In the genomic region with DNA sequence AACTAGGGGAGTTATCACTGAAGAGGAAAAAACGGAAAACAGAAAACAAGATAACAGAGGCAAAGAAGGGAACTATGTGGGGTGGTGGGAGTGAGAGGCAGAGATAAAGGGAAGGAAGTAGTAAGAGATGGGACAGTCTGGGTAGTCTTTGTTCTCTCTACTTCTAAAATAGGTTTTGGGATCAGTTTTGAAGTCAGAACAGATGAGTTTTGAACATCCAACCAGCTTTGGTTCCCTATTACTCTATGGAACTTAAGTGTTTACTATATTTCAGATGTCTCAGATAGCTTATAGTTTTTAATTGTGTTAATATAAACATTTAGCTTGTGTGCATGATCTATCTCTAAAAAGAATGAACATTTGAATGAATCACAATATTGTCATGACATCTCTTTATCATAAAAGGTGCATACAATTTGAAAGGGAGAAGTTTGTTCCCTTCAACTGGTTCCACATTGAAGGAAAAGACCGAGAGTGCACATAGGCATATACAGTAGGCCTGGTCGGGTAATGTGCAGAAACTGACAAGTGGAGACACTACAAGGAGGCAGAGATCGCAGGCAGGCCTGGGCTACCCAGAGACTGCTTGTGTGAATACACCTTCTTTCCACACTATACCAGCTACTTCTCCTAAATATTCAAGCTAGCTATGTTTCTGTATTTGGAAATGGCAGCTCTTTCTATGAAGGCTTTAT, we compare ENCODE assay signal across 24 mouse cellular contexts.
DNase-seq lines count a peak whose midpoint lies in the region; ATAC-seq and TF ChIP-seq lines count a peak whose summit lies in the region.
"Had no signal": no experiment of that assay in that cellular context is flagged by ENCODE, and none has a peak within 500 bp of the region (broad histone marks: within the 10 kb centered on the region; RNA-seq: fewer than 3 reads in every experiment).

No protein-coding gene starts in this region.

- no peak overlapping the region for H3K4me3 ChIP-seq in CH12.LX (replicated peaks in 1 of 3; ENCODE audit: low read depth in 2 of 3, low read length in 2 of 3, poor library complexity in 1 of 3)
- no peak overlapping the region for H3K4me3 ChIP-seq in liver, embryonic 12.5 days
- H3K4me3 ChIP-seq in liver, embryonic 16.5 days (ENCODE audit: low read depth, low read length), result no peak overlapping the region
- H3K4me3 ChIP-seq: embryonic facial prominence, embryonic 15.5 days; erythroblast, embryonic 14.5 days; forebrain, embryonic 10.5 days; heart, embryonic 13.5 days; hindbrain, embryonic 12.5 days had no signal

- no peak for TF ChIP-seq POLR2A in CH12.LX (IDR thresholded peaks at IDR 0.05; ENCODE audit: low read depth, low read length)

- WGBS in liver, embryonic 12.5 days (ENCODE audit: insufficient replicate concordance), result 50% methylated on average over 4 of the region's 4 CpGs
- WGBS in liver, embryonic 16.5 days (ENCODE audit: insufficient replicate concordance), result 53% methylated on average over 4 of the region's 4 CpGs

- H3K27ac ChIP-seq in CH12.LX (ENCODE audit: insufficient read depth, low read depth), result no peak overlapping the region
- H3K27ac ChIP-seq in liver, embryonic 12.5 days, result no peak overlapping the region
- no peak overlapping the region for H3K27ac ChIP-seq in liver, embryonic 16.5 days (ENCODE audit: low read length)
- H3K27ac ChIP-seq: embryonic facial prominence, embryonic 15.5 days; forebrain, embryonic 10.5 days; heart, embryonic 13.5 days; hindbrain, embryonic 12.5 days had no signal

- peak overlapping the region; percentile 7; the same call in 1 of the 2 replicates for H3K4me2 ChIP-seq in CH12.LX (ENCODE audit: insufficient read depth, low read depth, poor library complexity, severe bottlenecking)
- no peak overlapping the region for H3K4me2 ChIP-seq in liver, embryonic 12.5 days
- H3K4me2 ChIP-seq in liver, embryonic 16.5 days (ENCODE audit: low read depth, low read length), result no peak overlapping the region
- H3K4me2 ChIP-seq: embryonic facial prominence, embryonic 15.5 days; heart, embryonic 13.5 days; hindbrain, embryonic 12.5 days had no signal

- no peaks in the 10 kb centered on the region for H3K27me3 ChIP-seq in CH12.LX (replicated peaks)
- no peaks in the 10 kb centered on the region for H3K27me3 ChIP-seq in liver, embryonic 12.5 days (replicated peaks)
- no peaks in the 10 kb centered on the region for H3K27me3 ChIP-seq in liver, embryonic 16.5 days (ENCODE audit: control insufficient read depth, insufficient read depth, low read depth, low read length)
- H3K27me3 ChIP-seq: embryonic facial prominence, embryonic 15.5 days; heart, embryonic 13.5 days; hindbrain, embryonic 12.5 days had no signal

- no peak for TF ChIP-seq CTCF in CH12.LX (conservative IDR thresholded peaks at IDR 0.05 in 1 of 2, IDR thresholded peaks at IDR 0.05 in 1 of 2; ENCODE audit: low read depth in 2 of 2, low read length in 2 of 2)

- H3K4me1 ChIP-seq in CH12.LX (ENCODE audit: control insufficient read depth in 1 of 2, insufficient read depth in 2 of 2), result peaks cover 2% of the 10 kb centered on the region in 2 experiments; a peak in 1 of 4 replicates
- peaks cover 5% of the 10 kb centered on the region; the same call in 1 of the 2 replicates for H3K4me1 ChIP-seq in liver, embryonic 12.5 days
- no peaks in the 10 kb centered on the region for H3K4me1 ChIP-seq in liver, embryonic 16.5 days (ENCODE audit: control insufficient read depth, low read depth, low read length)
- H3K4me1 ChIP-seq: embryonic facial prominence, embryonic 15.5 days; forebrain, embryonic 10.5 days; heart, embryonic 13.5 days; hindbrain, embryonic 12.5 days had no signal

- H3K79me2 ChIP-seq in CH12.LX (replicated peaks; ENCODE audit: control insufficient read depth, extremely low read depth, insufficient read depth, poor library complexity, severe bottlenecking), result no peaks in the 10 kb centered on the region

- peak; percentile 66; the same call in 1 of the 2 replicates for ATAC-seq in liver, embryonic 12.5 days
- peak; percentile 37; the same call in 1 of the 2 replicates for ATAC-seq in liver, embryonic 16.5 days (ENCODE audit: low read depth)
- no peak for ATAC-seq in granulocyte monocyte progenitor cell, adult 5-6 weeks (replicated peaks; ENCODE audit: poor library complexity, severe bottlenecking)
- ATAC-seq in monocyte, adult 5-6 weeks (replicated peaks; ENCODE audit: insufficient number of reproducible peaks, low FRiP score, low TSS enrichment, poor library complexity, severe bottlenecking), result no peak
- ATAC-seq: CD4-positive, CD25-positive, alpha-beta regulatory T cell, adult 4 months; forebrain, embryonic 14.5 days; hindbrain, embryonic 16.5 days had no signal

- no peak overlapping the region for H3K9ac ChIP-seq in CH12.LX (ENCODE audit: insufficient read depth, low read depth)
- no peak overlapping the region for H3K9ac ChIP-seq in liver, embryonic 12.5 days
- H3K9ac ChIP-seq in liver, embryonic 16.5 days (ENCODE audit: low read depth, low read length), result no peak overlapping the region
- H3K9ac ChIP-seq: embryonic facial prominence, embryonic 15.5 days; heart, embryonic 13.5 days; hindbrain, embryonic 12.5 days had no signal

- no peak for TF ChIP-seq RAD21 in CH12.LX (IDR thresholded peaks at IDR 0.05; ENCODE audit: low read depth, low read length)

- no peaks in the 10 kb centered on the region for H3K36me3 ChIP-seq in CH12.LX (replicated peaks in 1 of 2; ENCODE audit: control insufficient read depth in 1 of 2, insufficient read depth in 1 of 2, low read length in 1 of 2)
- no peaks in the 10 kb centered on the region for H3K36me3 ChIP-seq in liver, embryonic 12.5 days
- no peaks in the 10 kb centered on the region for H3K36me3 ChIP-seq in liver, embryonic 16.5 days (ENCODE audit: control insufficient read depth, insufficient read depth)
- H3K36me3 ChIP-seq: embryonic facial prominence, embryonic 15.5 days; forebrain, embryonic 10.5 days; heart, embryonic 13.5 days; hindbrain, embryonic 12.5 days had no signal

- dilution Hi-C loops in CH12.LX (cut with MboI; ENCODE audit: extremely low pct_ligation_motif_present, extremely low pct_unique_long_range_greater_than_20kb, low sequenced_read_pairs), result no loop called here

- no peak for TF ChIP-seq EP300 in CH12.LX (IDR thresholded peaks at IDR 0.05; ENCODE audit: low read length)

- in situ Hi-C loops in CH12.LX (cut with MboI; ENCODE audit: low pct_ligation_motif_present, low pct_unique_long_range_greater_than_20kb, low sequenced_read_pairs), result no loop called here

- no peaks in the 10 kb centered on the region for H3K9me3 ChIP-seq in CH12.LX (replicated peaks; ENCODE audit: low read length)
- H3K9me3 ChIP-seq in liver, embryonic 12.5 days (replicated peaks), result no peaks in the 10 kb centered on the region
- H3K9me3 ChIP-seq in liver, embryonic 16.5 days (replicated peaks; ENCODE audit: control insufficient read depth, low read length), result no peaks in the 10 kb centered on the region
- H3K9me3 ChIP-seq: embryonic facial prominence, embryonic 15.5 days; forebrain, embryonic 10.5 days; heart, embryonic 13.5 days; hindbrain, embryonic 12.5 days had no signal

- DNase-seq in A20 (ENCODE audit: low read depth, low spot score) (peak; percentile 32), CH12.LX (ENCODE audit: extremely low read depth) (no peak)
- DNase-seq in urinary bladder, adult 2 months (ENCODE audit: low spot score), result no peak
- DNase-seq in thymus, postnatal 25 days, result no peak
- DNase-seq: adrenal gland, adult 2 months; adrenal gland, postnatal 25 days; B cell, adult 2 months; cerebellum, adult 18-20 months; cerebellum, adult 9-11 months; embryo, embryonic 11 days; gastrocnemius, postnatal 14 days; heart, postnatal 4 days had no signal

TF ChIP-seq in CH12.LX, 34 proteins besides CTCF, POLR2A, EP300 and RAD21:
- TF ChIP-seq SMC3 (IDR thresholded peaks at IDR 0.05; ENCODE audit: low read depth, low read length) (no peak), HCFC1 (IDR thresholded peaks at IDR 0.05; ENCODE audit: low read depth, low read length) (no peak), MAX (IDR thresholded peaks at IDR 0.05; ENCODE audit: low read length) (no peak), USF1 (IDR thresholded peaks at IDR 0.05; ENCODE audit: low read depth, low read length) (no peak), CHD1 (IDR thresholded peaks at IDR 0.05; ENCODE audit: low read depth, low read length) (no peak), ZC3H11A (IDR thresholded peaks at IDR 0.05; ENCODE audit: low read depth, low read length) (no peak), ETS1 (conservative IDR thresholded peaks at IDR 0.05; ENCODE audit: low read depth, low read length) (no peak)

Comparison
In these comparisons a context has a peak if more than half of its experiments do, and no peak if none do; other contexts are left out.
1. ATAC-seq: peak in liver, embryonic 12.5 days (single experiment) and liver, embryonic 16.5 days (single experiment); none in granulocyte monocyte progenitor cell, adult 5-6 weeks (single experiment) and monocyte, adult 5-6 weeks (single experiment).